ENCODE assay signal across 8 mouse cellular contexts in genomic region chr2:170520321-170520971, GRCm38 (mm10). TPM values are rescaled to one million over a fixed set of nuclear protein-coding genes. Genes with fewer than 3 reads are reported as not detected.
DNase-seq lines count a peak whose midpoint lies in the region; ATAC-seq lines count a peak whose summit lies in the region.

No protein-coding gene starts in this region.

- H3K27me3 ChIP-seq in splenic B cell, adult 2 months (ENCODE audit: control insufficient read depth, insufficient read depth, low read length, poor library complexity, severe bottlenecking), result no peaks in the 10 kb centered on the region

- peak; percentile 76 for ATAC-seq in frontal cortex, adult (ENCODE audit: low TSS enrichment)
- peak; percentile 82 for ATAC-seq in CD4-positive, CD25-positive, alpha-beta regulatory T cell, adult 4 months
- peak; percentile 69 for ATAC-seq in granulocyte monocyte progenitor cell, adult 5-6 weeks (replicated peaks; ENCODE audit: poor library complexity, severe bottlenecking)

- peaks cover 7% of the 10 kb centered on the region; the same call in 1 of the 2 replicates for H3K36me3 ChIP-seq in splenic B cell, adult 2 months (ENCODE audit: control insufficient read depth, insufficient read depth, low read length, poor library complexity, severe bottlenecking)

- no peak for DNase-seq in frontal cortex, postnatal 25 days (ENCODE audit: low spot score in 2 of 2)
- DNase-seq in cerebellum, adult 8-10 months, result peak; percentile 28
- DNase-seq in layer of hippocampus, postnatal 10 days (ENCODE audit: low spot score in 2 of 2), result peak; percentile 70 to 75
- peak; percentile 70 for DNase-seq in lung, postnatal 36 days
- peak; percentile 52 for DNase-seq in splenic B cell, adult 2 months (ENCODE audit: low read depth, low spot score)

RNA-seq across cellular contexts. Expression of gene Cyp24a1, which starts 23.5 kb away (rescaled TPM):
- not detected for polyA plus RNA-seq in CD4-positive, CD25-positive, alpha-beta regulatory T cell, adult 4 months (2017; shearing (Covaris generic))
- not detected in 2 replicates for total RNA-seq in granulocyte monocyte progenitor cell, adult 5-6 weeks (2014; fragmentation: Nextera tagmentation)
- not detected in 2 replicates for total RNA-seq in granulocyte monocyte progenitor cell, adult 5-6 weeks (2017)
- total RNA-seq in layer of hippocampus, postnatal 10 days (2021), result not detected

RNA-seq across cellular contexts. Expression of gene Pfdn4, which starts 24.2 kb away (rescaled TPM):
- polyA plus RNA-seq in CD4-positive, CD25-positive, alpha-beta regulatory T cell, adult 4 months (2017; shearing (Covaris generic)), result 10 to 100 TPM; 40.0 to 52.4 TPM
- 52.7 and 59.1 TPM in 2 replicates for total RNA-seq in granulocyte monocyte progenitor cell, adult 5-6 weeks (2014; fragmentation: Nextera tagmentation)
- 58.7 and 82.4 TPM in 2 replicates for total RNA-seq in granulocyte monocyte progenitor cell, adult 5-6 weeks (2017)
- total RNA-seq in layer of hippocampus, postnatal 10 days (2021), result 10 to 100 TPM; 39.7 to 43.2 TPM

Comparison
In these comparisons a context has a peak if more than half of its experiments do, and no peak if none do; other contexts are left out.
1. DNase-seq: peak in cerebellum, adult 8-10 months (single experiment), layer of hippocampus, postnatal 10 days (2 of 2), lung, postnatal 36 days (single experiment) and splenic B cell, adult 2 months (single experiment); none in frontal cortex, postnatal 25 days (0 of 2).
2. Peak in every context shown above with its lines, with median percentiles within 50 percentile points of each other: ATAC-seq.